Mouse (Mus musculus): ENCODE results near the gene Gm5447.

The Gm5447 gene

GRCm38 (mm10) chr13:30985598-30986466, 11.8 kb downstream of the Gm5447 start:
- no peak for DNase-seq (ENCODE audit: low read depth, low spot score)

DNA sequence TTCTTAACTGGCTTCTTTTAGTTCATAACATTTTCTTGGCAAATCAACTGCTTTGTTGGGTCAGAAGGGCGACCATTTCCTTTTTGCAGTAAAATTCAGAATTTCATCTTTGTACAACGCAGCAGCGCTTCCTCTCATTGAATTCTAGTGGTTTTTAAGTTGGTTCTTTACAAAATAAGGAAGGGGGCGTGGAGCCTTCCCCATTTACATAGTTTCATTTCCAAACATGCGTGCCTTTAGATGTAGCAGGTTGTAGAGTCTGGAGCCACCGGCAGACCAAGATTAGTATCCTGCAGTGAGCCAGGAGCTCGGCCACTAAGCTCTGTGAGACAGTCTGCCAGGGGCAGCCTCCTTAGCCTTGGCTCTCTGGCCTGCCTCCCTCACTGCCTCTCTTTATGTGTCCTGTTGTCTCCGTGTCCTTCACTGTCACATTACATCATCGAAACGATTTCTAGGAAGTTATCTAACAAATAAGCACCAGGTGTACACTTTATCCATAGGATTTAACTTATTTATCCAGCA, 13.0 kb downstream of the Gm5447 start:
- DNase-seq (ENCODE audit: low read depth, low spot score): no peak

DNA sequence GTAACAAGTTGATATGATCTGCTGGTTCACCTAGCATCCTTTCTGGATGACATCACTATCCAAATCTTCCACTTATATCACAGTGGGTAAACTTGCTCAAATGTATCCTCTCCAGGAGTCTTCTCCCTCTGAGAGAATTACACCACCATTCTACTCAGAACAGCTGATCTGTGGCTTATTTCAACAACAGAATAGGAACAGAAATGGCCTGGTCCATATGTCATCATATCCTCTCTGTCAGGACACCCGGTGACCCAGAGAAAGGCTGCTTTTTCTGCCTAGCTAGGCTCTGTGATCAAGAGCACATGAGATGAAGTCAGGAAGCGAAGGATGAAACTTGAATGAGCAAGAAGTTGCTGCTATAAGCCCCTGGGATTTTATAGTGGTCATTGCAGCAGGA, 13.7 kb downstream of the Gm5447 start:
- DNase-seq (ENCODE audit: low read depth, low spot score): no peak

DNA sequence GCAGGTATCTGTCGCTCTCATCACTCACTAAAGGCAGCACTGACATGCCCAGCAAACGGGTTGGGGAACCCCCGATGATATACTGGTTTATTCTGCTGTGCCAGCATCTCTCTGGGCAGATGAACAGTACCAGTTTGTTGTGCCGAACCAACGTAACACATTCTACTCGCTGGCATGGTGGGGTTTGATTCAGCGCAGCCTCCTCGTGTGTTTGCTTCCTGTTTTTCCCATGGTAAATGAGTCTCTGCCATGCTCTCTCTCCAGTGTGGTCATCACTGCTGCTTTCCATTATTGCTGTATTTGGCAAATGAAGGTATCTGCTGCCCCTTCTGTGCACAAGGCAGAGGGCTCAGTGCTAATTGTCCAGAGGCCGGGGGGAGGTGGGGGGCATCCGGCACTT, 15.7 kb downstream of the Gm5447 start:
- no peak for DNase-seq (ENCODE audit: low read depth, low spot score)

DNA sequence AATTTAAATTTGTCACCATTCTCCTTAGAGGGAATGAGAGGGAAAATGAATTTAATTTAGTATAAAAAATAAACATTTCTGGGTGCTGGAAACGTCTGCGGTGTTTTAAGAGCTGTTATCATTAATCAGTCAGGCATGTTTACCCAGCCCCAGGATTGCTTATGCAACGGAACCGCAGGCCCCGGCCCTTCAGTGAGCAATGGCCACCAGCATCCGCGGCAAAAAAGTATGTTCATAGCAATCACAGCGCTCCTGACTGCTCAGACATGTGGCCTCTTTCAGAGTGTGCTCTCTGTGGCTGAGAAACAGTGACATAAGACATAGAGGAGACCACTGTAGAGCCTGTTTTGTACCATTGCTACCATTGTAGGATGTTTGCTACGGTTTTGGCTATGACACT, 16.2 kb downstream of the Gm5447 start:
- DNase-seq (ENCODE audit: low read depth, low spot score): no peak

DNA sequence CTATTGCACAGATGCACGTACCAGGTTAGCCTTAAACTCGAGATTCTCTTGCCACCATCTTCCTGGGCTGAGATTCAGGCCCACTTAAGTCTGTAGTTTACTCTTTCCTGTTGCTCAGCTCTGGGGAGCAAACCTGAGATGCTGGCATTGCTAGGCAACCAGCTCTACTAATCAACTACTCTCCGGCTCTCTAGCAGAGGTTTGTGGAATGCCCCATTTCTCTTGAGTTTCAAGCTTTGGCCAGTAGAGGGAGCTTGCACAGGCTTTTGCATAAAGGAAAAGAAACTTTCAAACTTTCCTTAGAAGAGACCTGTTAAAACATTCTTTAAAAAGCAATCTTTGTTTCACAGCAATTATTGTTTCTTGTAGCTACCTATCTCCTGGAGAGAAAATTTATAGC, 19.8 kb downstream of the Gm5447 start:
- DNase-seq (ENCODE audit: low read depth, low spot score): no peak

- DNase-seq (ENCODE audit: low read depth, low spot score): no peak
These were observed 20.4 kb downstream of the Gm5447 start for GRCm38 (mm10) chr13:30994249-30994858.

DNA sequence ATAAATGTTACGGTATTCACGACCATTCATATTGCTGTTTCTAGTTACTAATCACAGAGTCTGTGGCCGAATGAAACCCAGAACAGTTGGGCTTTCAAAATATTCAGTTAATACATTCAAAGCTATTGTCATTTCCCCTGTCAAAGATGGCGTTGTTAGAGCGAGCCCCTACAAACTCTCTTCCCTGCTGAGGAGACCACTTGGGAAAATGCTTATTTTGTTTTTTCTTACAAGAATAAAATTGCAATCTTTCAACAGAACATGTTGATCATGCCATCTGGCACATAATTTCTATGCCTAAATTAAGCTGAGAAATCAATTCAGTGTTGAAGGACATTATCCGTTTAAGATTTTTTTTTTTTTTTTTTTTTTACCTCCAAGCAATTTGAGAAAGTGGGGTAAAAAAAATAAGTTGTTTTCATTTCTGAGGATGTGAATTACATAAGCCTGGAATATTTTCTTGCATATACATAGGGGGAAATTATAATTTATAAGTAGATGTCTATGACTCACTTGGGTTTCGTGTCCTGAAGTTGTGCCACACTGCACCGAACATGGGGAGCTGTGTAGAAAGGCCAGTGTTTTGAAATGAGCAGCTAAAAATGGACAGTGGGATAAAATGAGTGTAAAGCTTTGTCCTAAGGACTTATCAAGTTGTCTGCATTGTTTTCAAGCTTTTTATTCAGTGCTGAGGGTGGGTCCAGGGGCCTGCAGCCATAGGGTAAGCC, 23.7 kb downstream of the Gm5447 start:
- DNase-seq (ENCODE audit: low read depth, low spot score): no peak

- no peak for DNase-seq (ENCODE audit: low read depth, low spot score)
These were observed 25.8 kb downstream of the Gm5447 start for GRCm38 (mm10) chr13:30999799-31000198.

DNA sequence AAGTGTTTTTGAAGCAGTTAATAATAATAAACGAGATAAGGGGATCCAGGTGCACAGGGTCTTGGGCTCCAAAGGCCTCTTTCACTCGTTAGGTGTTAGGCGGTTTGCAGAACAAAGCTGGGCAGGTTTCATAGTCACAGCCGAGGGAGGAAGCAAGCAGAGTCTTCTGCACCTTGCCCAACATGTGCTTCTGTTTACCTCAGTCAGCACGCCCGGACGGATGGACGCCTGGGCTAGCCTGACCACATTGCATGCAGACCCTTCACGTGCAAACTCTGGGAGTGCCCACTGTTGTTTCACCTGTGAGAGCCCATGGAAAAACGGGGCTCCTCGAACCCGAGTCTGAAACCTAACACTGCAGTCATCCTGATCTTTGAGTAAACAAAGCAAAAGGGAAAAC, 30.5 kb downstream of the Gm5447 start:
- DNase-seq (ENCODE audit: low read depth, low spot score): no peak

DNA sequence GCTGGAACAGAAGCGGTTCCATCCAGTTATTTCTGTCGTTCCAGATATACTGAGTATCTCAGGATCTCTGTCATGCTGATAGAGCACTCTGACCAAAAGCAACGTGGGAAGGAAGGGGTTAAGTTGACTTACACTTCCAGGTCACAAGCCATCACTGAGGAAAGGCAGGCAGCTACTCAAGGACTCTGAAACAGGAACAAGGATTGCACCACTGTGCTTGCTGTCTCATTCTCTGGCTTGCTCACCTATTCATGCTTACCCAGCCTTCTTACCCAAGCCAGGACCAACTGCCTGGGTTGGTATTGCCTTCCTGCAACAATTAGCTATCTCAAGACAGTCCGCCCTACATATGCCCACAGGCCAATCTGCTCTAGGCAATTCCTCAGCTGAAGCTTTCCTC, 31.0 kb downstream of the Gm5447 start:
- DNase-seq (ENCODE audit: low read depth, low spot score): no peak

GRCm38 (mm10) chr13:31017545-31017944, 43.5 kb downstream of the Gm5447 start:
- no peak for DNase-seq (ENCODE audit: low read depth, low spot score)

DNA sequence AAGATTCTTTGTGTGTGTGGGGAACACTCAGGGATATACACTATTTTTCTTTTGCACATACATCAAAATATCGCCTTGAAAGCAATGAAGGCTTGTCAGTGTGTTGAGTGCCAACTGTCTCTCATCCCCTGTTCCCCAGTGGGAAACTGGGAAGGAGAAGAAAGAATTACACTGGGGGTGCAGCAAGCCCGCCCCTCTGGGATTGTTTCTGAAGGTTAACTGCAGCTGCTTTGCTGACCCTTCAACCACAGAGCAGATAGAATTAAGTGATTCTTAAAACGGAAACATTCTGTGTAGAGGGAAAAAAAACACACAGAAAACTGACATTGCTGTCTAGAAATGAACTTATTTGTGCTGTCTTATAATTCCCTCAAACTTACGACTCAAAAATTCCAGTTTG, 47.5 kb downstream of the Gm5447 start:
- no peak for DNase-seq (ENCODE audit: low read depth, low spot score)

DNA sequence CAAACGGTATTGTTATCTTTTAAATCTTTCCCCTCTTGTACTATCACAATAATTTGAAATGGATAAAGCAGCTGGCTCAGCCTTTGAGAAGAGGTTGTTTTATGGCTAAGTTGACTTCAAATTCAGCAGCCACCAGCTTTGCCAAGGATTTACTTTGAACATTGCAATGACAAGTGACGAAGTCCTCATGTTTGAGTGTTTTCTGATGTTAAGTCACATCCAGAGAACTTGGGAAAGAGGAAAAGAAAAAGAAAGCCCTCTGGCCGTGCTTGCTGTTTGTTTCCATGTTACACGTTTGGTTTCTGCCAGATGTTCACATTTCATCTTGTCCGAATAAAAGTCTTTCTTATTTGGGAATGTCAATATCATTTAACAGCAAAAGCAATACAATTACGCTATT, 47.9 kb downstream of the Gm5447 start:
- DNase-seq (ENCODE audit: low read depth, low spot score): no peak

DNA sequence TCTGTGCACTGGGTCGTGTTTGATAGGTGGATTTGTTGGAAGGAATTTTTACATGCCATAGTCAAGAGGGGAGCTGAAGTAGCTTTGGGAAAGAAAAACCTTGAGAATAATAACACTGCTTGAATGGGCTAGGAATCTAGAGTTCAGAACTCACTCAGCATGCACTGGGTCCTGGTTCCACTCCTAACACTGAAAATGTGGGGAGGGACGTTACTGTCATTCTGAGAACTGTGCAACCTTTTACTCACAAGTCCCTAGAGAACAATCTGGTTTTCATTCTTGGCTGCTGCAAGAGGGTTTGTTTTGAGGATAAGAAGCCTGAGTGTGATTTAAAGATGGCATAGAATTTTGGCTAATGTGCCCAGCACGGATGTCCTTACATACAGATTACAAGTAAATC, 49.7 kb downstream of the Gm5447 start:
- no peak for DNase-seq (ENCODE audit: low read depth, low spot score)

All from WW6 (cell line).